Mouse (Mus musculus) heart, embryonic 14.5 days (tissue): ENCODE measurements around the gene Smyd1. TPM values are rescaled to one million over a fixed set of nuclear protein-coding genes. Genes with fewer than 3 reads are reported as not detected.

Source experiments
- ATAC-seq: fragments of 200-750 bp; cut with Nextera tagmentation; 2 replicates; pipeline ENCODE4 v1.8.0; 2017; ENCODE audit warnings: low read depth, moderate TSS enrichment; ENCODE audit not compliant: insufficient number of reproducible peaks, insufficient read depth, low FRiP score
- H3K27ac ChIP-seq, 2 experiments: fragments of 200-500 bp in 1 of 2; fragments of 300-500 bp in 1 of 2; sonication (generic) in 1 of 2; replicated peaks in 1 of 2; 2 replicates each; pipeline ENCODE4 v1.5.1; 2012 to 2014; ENCODE audit warnings: low read depth in 2 of 2, low read length in 2 of 2, control low read depth in 1 of 2, mild to moderate bottlenecking in 1 of 2, mixed read lengths in 1 of 2; ENCODE audit not compliant: control insufficient read depth in 1 of 2, insufficient read depth in 1 of 2
- H3K27me3 ChIP-seq: fragments of 300-500 bp; sonication (generic); 2 replicates; pipeline ENCODE4 v1.6.1; 2014; ENCODE audit warnings: mild to moderate bottlenecking, low read length, control low read depth; ENCODE audit not compliant: control insufficient read depth, insufficient read depth
- H3K36me3 ChIP-seq: fragments of 300-500 bp; sonication (generic); 2 replicates; pipeline ENCODE4 v1.6.1; 2014; ENCODE audit warnings: mild to moderate bottlenecking, control low read depth, low read length, mixed read lengths; ENCODE audit not compliant: control insufficient read depth, insufficient read depth
- H3K4me1 ChIP-seq, 2 experiments: fragments of 200-500 bp in 1 of 2; fragments of 300-500 bp in 1 of 2; sonication (generic) in 1 of 2; 2 replicates each; pipeline ENCODE4 v1.6.1; 2012 to 2014; ENCODE audit warnings: low read length in 2 of 2, control low read depth in 1 of 2, mixed read lengths in 1 of 2; ENCODE audit not compliant: control insufficient read depth in 2 of 2, insufficient read depth in 2 of 2
- H3K4me2 ChIP-seq: fragments of 300-500 bp; sonication (generic); 2 replicates; pipeline ENCODE4 v1.6.1; 2014; ENCODE audit warnings: mild to moderate bottlenecking, low read length
- H3K4me3 ChIP-seq, 2 experiments: fragments of 200-500 bp in 1 of 2; fragments of 300-500 bp in 1 of 2; sonication (generic) in 1 of 2; 2 replicates each; pipeline ENCODE4 v1.5.1; 2012 to 2014; ENCODE audit warnings: low read length in 2 of 2, mild to moderate bottlenecking in 2 of 2, control low read depth in 1 of 2, low read depth in 1 of 2, moderate library complexity in 1 of 2; ENCODE audit not compliant: control insufficient read depth in 1 of 2, insufficient read depth in 1 of 2
- H3K9ac ChIP-seq: fragments of 300-500 bp; sonication (generic); 2 replicates; pipeline ENCODE4 v1.6.1; 2014; ENCODE audit warnings: mild to moderate bottlenecking, low read length
- H3K9me3 ChIP-seq: fragments of 300-500 bp; sonication (generic); 2 replicates; pipeline ENCODE4 v1.6.1; 2016; ENCODE audit warnings: low read length, control low read depth; ENCODE audit not compliant: control insufficient read depth
- WGBS: fragments of 180-500 bp; shearing (Covaris S2); extraction: QIAGEN DNeasy Blood & Tissue Kit; methylation state at CpG from one replicate; pipeline ENCODE4 v1.1.7; 2014; 5-methylcytosine and 5-hydroxymethylcytosine counted together
- polyA plus RNA-seq: library from polyadenylated mRNA; unstranded; fragments of >200 nt; fragmentation: Nextera tagmentation; extraction: Ambion mirVana; gene quantifications from 2 replicates; pipeline ENCODE4 v1.2.1, GENCODE M21; 2014

Gene Smyd1
- polyA plus RNA-seq, 1 experiment from 2014 or later, result 147 TPM

DNA sequence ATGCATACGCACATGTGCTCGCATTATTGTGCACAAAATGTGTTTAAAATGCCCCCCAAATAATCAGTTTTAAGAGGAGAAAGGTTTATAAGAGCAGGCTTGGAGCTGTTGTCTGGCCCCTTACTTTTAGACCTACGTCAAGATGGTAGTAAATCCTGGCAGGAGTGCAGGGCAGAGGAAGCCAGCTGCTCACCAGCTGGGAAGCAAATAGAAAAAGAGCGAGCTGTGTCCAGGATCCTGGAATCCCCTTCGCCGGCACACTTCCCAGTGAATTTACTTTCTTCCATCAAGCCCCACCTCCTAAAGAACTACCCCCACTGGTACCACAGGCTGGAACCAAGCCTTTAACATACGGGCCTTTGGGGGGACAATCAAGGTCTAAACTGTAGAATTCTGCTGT, 81.2 kb downstream of the Smyd1 start:
- peaks cover 12 to 23% of the 10 kb centered on the region in 2 experiments for H3K4me1 ChIP-seq
- peak overlapping the region; percentile 64 to 72 for H3K27ac ChIP-seq
- H3K4me3 ChIP-seq, result no peak overlapping the region
- H3K9me3 ChIP-seq, result no peaks in the 10 kb centered on the region
- peaks cover 50% of the 10 kb centered on the region for H3K36me3 ChIP-seq
- H3K4me2 ChIP-seq, result no peak overlapping the region
- H3K9ac ChIP-seq, result no peak overlapping the region
- no peak for ATAC-seq
- H3K27me3 ChIP-seq, result no peaks in the 10 kb centered on the region
- WGBS, result 77% methylated on average over 7 of the region's 7 CpGs

DNA sequence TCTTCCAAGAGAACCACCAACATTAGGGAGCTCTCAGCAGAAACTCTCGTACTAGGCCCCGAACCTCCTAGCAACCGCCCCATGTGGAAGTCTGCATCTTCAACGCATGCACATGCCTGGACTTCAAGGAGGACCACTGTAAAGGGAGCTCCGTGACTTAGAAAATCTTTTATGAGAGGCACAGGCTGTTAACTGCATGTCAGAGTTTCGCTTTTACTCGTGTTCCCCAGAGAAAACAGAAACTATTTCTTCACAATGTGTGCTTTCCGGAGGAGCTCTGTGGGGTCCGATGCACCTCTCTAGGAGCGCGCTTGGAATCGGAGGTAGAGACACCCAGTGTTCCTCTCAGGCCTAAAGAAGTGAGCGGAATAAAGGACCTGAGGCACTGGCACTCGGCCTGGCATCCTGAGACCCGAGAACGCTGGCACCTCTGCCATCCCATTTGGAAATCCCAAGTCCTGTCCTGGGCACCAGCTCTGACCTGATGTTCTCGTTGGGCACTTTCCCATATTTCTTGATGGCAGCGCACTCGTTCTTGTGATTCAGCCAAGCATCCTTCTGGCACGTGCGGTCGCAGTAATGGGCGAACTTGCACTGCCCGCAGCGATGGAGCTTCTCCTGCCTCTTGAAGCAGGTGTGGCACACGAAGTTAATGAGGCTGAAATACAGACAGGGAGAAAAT, 82.8 kb downstream of the Smyd1 start:
- H3K4me3 ChIP-seq, result no peak overlapping the region
- peaks cover 12 to 23% of the 10 kb centered on the region in 2 experiments for H3K4me1 ChIP-seq
- no peak overlapping the region for H3K9ac ChIP-seq
- no peaks in the 10 kb centered on the region for H3K9me3 ChIP-seq
- H3K4me2 ChIP-seq, result no peak overlapping the region
- H3K36me3 ChIP-seq, result peaks cover 57% of the 10 kb centered on the region
- H3K27ac ChIP-seq, result no peak overlapping the region
- ATAC-seq, result no peak
- WGBS, result 91% methylated on average over 26 of the region's 26 CpGs
- H3K27me3 ChIP-seq, result no peaks in the 10 kb centered on the region

DNA sequence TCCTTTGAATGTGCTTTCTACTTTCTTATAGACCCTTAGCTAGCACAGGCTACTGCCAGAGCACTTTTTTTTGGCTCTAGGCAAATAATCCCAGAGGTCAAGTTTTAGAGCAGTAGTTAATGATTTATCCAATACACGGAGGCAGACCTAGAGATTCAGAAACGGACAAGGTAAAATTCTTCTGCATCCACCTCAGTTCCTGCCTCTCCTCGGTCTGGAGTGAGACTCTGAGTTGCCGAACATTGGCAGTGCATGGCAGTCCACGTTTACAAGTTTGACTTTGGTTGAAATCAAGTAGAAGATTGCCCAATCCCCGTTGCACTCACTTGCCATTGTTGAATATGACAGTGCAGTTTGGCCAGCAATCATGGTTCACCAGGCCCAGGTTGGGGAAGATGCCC, 85.0 kb downstream of the Smyd1 start:
- Histone ChIP-seq H3K4me1 (peaks cover 9 to 14% of the 10 kb centered on the region in 2 experiments), H3K4me2 (no peak overlapping the region), H3K4me3 (no peak overlapping the region), H3K27ac (no peak overlapping the region), H3K9me3 (no peaks in the 10 kb centered on the region), H3K27me3 (no peaks in the 10 kb centered on the region), H3K36me3 (peaks cover 72% of the 10 kb centered on the region), H3K9ac (no peak overlapping the region)
- no peak for ATAC-seq
- 88% methylated on average over 6 of the region's 6 CpGs for WGBS

DNA sequence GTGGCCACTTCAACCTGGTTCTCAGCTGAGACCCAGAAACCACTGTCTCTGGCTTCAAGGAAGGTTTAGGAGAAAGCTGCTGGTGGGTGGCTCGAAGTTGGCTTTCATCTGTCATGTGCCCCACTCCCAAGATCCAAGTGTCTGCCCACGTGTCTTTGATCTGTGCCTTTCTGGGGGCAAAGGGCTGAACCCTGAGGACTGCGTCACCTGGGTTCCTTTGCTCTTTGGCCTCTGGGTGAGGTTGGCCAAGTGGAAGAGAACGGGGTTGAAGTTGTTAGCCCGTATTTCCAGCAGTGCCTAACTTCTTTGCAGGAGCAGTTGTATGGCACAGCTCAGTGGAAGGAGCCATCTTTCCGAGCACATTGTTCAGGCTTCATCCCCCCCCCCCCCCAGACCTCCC, 85.5 kb downstream of the Smyd1 start:
- peaks cover 72% of the 10 kb centered on the region for H3K36me3 ChIP-seq
- no peak for ATAC-seq
- peaks cover 6 to 10% of the 10 kb centered on the region in 2 experiments for H3K4me1 ChIP-seq
- H3K9me3 ChIP-seq, result no peaks in the 10 kb centered on the region
- H3K4me2 ChIP-seq, result no peak overlapping the region
- no peak overlapping the region for H3K27ac ChIP-seq
- no peak overlapping the region for H3K9ac ChIP-seq
- H3K27me3 ChIP-seq, result no peaks in the 10 kb centered on the region
- WGBS, result 83% methylated on average over 6 of the region's 6 CpGs
- no peak overlapping the region for H3K4me3 ChIP-seq

DNA sequence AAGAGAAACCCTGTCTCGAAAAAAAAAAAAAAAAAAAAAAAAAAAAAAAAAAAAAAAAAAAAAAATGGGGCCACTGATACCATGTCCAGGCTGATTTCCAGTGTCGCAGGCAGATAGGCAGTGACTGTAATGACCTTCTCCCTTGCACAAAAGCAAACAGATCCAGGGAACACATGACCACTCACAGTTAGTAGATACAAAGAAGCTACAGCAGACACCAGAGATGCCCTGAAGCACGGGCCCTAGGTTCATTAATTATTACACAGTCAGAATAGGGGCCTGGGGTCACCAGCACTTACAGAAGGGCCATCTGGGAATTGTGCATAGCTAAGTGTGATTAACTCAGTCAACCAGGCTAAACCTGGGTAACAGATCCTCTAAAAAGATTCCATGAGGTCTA, 86.1 kb downstream of the Smyd1 start:
- Histone ChIP-seq H3K36me3 (peaks cover 74% of the 10 kb centered on the region), H3K4me1 (peaks cover 3 to 4% of the 10 kb centered on the region in 2 experiments), H3K27me3 (no peaks in the 10 kb centered on the region), H3K27ac (no peak overlapping the region), H3K4me3 (no peak overlapping the region), H3K9ac (no peak overlapping the region), H3K4me2 (no peak overlapping the region), H3K9me3 (no peaks in the 10 kb centered on the region)
- no peak for ATAC-seq
- 43% methylated on average over 3 of the region's 3 CpGs for WGBS

DNA sequence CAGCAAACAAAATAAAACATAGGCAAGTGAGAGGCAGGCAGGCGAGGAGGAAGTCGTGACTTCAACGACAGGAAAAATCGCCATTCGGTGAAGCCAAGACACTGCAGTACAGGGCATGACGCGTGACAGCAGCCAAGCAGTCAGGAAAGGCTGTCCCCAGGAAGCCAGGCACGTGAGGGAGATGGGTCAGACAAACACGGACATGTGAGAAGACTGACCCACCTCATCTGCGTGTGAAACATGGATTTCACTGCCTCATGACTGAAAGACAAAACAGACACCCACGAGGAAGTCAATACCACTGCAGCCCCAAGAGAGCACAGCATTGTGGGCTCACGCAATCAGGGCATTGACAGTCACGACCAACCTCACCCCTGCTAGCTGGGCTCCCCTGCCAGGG, 86.9 kb downstream of the Smyd1 start:
- H3K4me2 ChIP-seq, result no peak overlapping the region
- no peaks in the 10 kb centered on the region for H3K4me1 ChIP-seq
- no peaks in the 10 kb centered on the region for H3K27me3 ChIP-seq
- no peaks in the 10 kb centered on the region for H3K9me3 ChIP-seq
- H3K4me3 ChIP-seq, result no peak overlapping the region
- 59% methylated on average over 13 of the region's 13 CpGs for WGBS
- no peak overlapping the region for H3K27ac ChIP-seq
- ATAC-seq, result no peak
- peaks cover 76% of the 10 kb centered on the region for H3K36me3 ChIP-seq
- no peak overlapping the region for H3K9ac ChIP-seq

DNA sequence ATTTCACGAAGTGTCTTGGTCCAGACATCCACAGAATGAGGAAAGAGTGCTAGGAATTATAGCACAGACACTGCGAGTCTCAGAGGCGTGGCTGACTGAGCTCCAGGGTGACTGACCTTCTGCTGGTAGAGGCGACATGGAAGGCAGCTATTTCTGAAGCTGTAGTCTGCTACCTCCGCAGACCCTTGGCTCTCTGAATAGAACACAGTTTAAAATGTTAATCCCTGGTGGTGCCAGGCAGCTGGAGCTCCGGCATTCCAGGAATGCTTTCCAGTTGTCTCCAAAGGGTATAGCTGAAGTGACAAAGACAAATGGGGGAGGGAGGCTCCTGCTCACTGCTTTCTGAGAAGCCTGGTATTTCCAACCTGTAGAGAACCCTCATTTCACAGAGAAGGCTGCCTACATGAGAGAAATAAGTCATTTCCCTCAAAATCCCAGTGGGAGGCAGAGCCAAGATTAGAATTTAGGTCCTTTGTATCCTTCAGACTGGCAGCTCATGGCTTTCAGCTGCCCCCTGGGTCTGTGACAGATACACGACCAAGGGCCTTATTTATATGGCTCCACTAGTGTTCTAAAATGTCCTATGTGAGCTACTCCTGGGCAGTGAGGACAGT, 94.8 kb downstream of the Smyd1 start:
- Histone ChIP-seq H3K27ac (peak overlapping the region; percentile 47 to 94), H3K27me3 (no peaks in the 10 kb centered on the region), H3K4me3 (no peak overlapping the region), H3K9me3 (no peaks in the 10 kb centered on the region), H3K4me1 (peaks cover 13 to 44% of the 10 kb centered on the region in 2 experiments), H3K9ac (0 out of 2 replicates have a peak overlapping the region, but pooled peaks have one; percentile 45), H3K36me3 (peaks cover 56% of the 10 kb centered on the region), H3K4me2 (peak overlapping the region; percentile 22; the same call in 1 of the 2 replicates)
- 8% methylated on average over 7 of the region's 7 CpGs for WGBS
- peak; percentile 62 for ATAC-seq
